Mouse (Mus musculus) thymus, adult 18-20 months (tissue): ENCODE results near the gene Tmed1.
A peak's percentile ranks its signal among the peaks of the same experiment; 100 is the strongest.
"Not testable (repeated sequence)": the region's sequence is repeated elsewhere in the genome, so short reads cannot be mapped to it uniquely, and the experiment has no call there.

Source experiments
- DNase-seq, 2 experiments: peaks; one replicate each; pipeline ENCODE4 v3.0.0; 2022; ENCODE audit warnings: mixed read lengths in 2 of 2

Tmed1 gene

GRCm38 (mm10) chr9:21509772-21510688, at the start of gene Tmed1:
Tmed1 (minus strand) TSS chr9:21510252.
- peak; percentile 67 to 76 for DNase-seq

- DNase-seq: no peak
Measured at GRCm38 (mm10) chr9:21559151-21559550, 49.1 kb upstream of the Tmed1 start.

GRCm38 (mm10) chr9:21558366-21558765, 48.3 kb upstream of the Tmed1 start:
- DNase-seq: no peak

- DNase-seq: no peak
Measured at GRCm38 (mm10) chr9:21557556-21557955, 47.5 kb upstream of the Tmed1 start.

- no peak for DNase-seq
Measured at GRCm38 (mm10) chr9:21556996-21557395, 46.9 kb upstream of the Tmed1 start.

- DNase-seq: no peak
Measured at GRCm38 (mm10) chr9:21555198-21555742, 45.2 kb upstream of the Tmed1 start.

- no peak for DNase-seq
Measured at GRCm38 (mm10) chr9:21553607-21554273, 43.7 kb upstream of the Tmed1 start.

GRCm38 (mm10) chr9:21551049-21551448, 41.0 kb upstream of the Tmed1 start:
- no peak for DNase-seq

- DNase-seq: peak; percentile 57
Measured at GRCm38 (mm10) chr9:21547075-21547941, 37.3 kb upstream of the Tmed1 start.

GRCm38 (mm10) chr9:21546789-21547074, 36.7 kb upstream of the Tmed1 start, which contains the start of gene Carm1:
Carm1 (plus strand) TSS chr9:21546894.
- no peak for DNase-seq

GRCm38 (mm10) chr9:21545916-21546788, 36.1 kb upstream of the Tmed1 start:
- peak; percentile 98 for DNase-seq

- DNase-seq: no peak
Measured at GRCm38 (mm10) chr9:21545351-21545915, 35.4 kb upstream of the Tmed1 start.

GRCm38 (mm10) chr9:21542001-21542400, 31.9 kb upstream of the Tmed1 start:
- not testable (repeated sequence) for DNase-seq

GRCm38 (mm10) chr9:21539981-21540753, 30.1 kb upstream of the Tmed1 start:
- no peak for DNase-seq

GRCm38 (mm10) chr9:21537009-21537408, 27.0 kb upstream of the Tmed1 start:
- DNase-seq: no peak

GRCm38 (mm10) chr9:21536501-21536900, 26.4 kb upstream of the Tmed1 start:
- DNase-seq: no peak

GRCm38 (mm10) chr9:21527917-21528324, 17.9 kb upstream of the Tmed1 start:
- no peak for DNase-seq

GRCm38 (mm10) chr9:21527100-21527801, 17.2 kb upstream of the Tmed1 start:
- no peak for DNase-seq

GRCm38 (mm10) chr9:21526634-21526944, 16.5 kb upstream of the Tmed1 start:
- DNase-seq: no peak
